Mouse (Mus musculus) liver, postnatal 0 days (tissue): ENCODE measurements at regions not wholly inside any gene's neighbourhood (a gene's known extent, or its start where the extent isn't known, plus 50 kb on each side); places are given as distances from the start of the nearest gene placed in this dataset.
"Not testable (repeated sequence)": the region's sequence is repeated elsewhere in the genome, so short reads cannot be mapped to it uniquely, and the experiment has no call there.

Source experiments
- ATAC-seq: fragments of 200-750 bp; cut with Nextera tagmentation; 2 replicates; pipeline ENCODE4 v1.8.0; 2017; ENCODE audit warnings: mild to moderate bottlenecking, moderate library complexity
- DNase-seq: peaks from one replicate; pipeline ENCODE4 v3.0.0-alpha.2; 2016
- H3K27ac ChIP-seq: fragments of 300-500 bp; sonication (generic); 2 replicates; pipeline ENCODE4 v1.5.1; 2014; ENCODE audit warnings: antibody characterized with exemption, moderate library complexity, mild to moderate bottlenecking, low read depth
- H3K27me3 ChIP-seq: fragments of 300-500 bp; sonication (generic); 2 replicates; pipeline ENCODE4 v1.6.1; 2014; ENCODE audit warnings: low read length, control low read depth, mixed read lengths; ENCODE audit not compliant: insufficient read depth
- H3K36me3 ChIP-seq: fragments of 300-500 bp; sonication (generic); replicated peaks from 2 replicates; pipeline ENCODE4 v1.6.1; 2014; ENCODE audit warnings: mild to moderate bottlenecking, control low read depth, low read length, moderate library complexity, mixed read lengths; ENCODE audit not compliant: insufficient read depth
- H3K4me1 ChIP-seq: fragments of 300-500 bp; sonication (generic); 2 replicates; pipeline ENCODE4 v1.6.1; 2014; ENCODE audit warnings: antibody characterized with exemption, mild to moderate bottlenecking, control low read depth; ENCODE audit not compliant: insufficient read depth
- H3K4me2 ChIP-seq: fragments of 300-500 bp; sonication (generic); 2 replicates; pipeline ENCODE4 v1.6.1; 2014; ENCODE audit warnings: low read depth, mild to moderate bottlenecking, low read length, moderate library complexity, mixed read lengths
- H3K4me3 ChIP-seq: fragments of 300-500 bp; sonication (generic); 2 replicates; pipeline ENCODE4 v1.5.1; 2014; ENCODE audit warnings: low read depth, low read length
- H3K9ac ChIP-seq: fragments of 300-500 bp; sonication (generic); replicated peaks from 2 replicates; pipeline ENCODE4 v1.6.1; 2014; ENCODE audit warnings: mild to moderate bottlenecking, moderate library complexity
- H3K9me3 ChIP-seq: fragments of 300-500 bp; sonication (generic); 2 replicates; pipeline ENCODE4 v1.6.1; 2016; ENCODE audit warnings: mild to moderate bottlenecking, control low read depth, low read length, mixed read lengths
- CTCF ChIP-seq: sonication (generic); IDR thresholded peaks from 2 replicates; pipeline ENCODE4 v1.5.1; 2016; ENCODE audit warnings: antibody characterized with exemption, low read depth
- EP300 ChIP-seq: IDR thresholded peaks from 2 replicates; pipeline ENCODE4 v1.6.1; 2016; ENCODE audit warnings: antibody characterized with exemption, low read depth, mild to moderate bottlenecking
- WGBS: fragments of 180-500 bp; shearing (Covaris S2); extraction: QIAGEN DNeasy Blood & Tissue Kit; methylation state at CpG from one replicate; pipeline ENCODE4 v1.1.7; 2014; ENCODE audit not compliant: insufficient replicate concordance; 5-methylcytosine and 5-hydroxymethylcytosine counted together

GRCm38 (mm10) chr2:92664939-92665338 lies 65.4 kb downstream of the Chst1 start:
- no peak overlapping the region for H3K4me3 ChIP-seq
- TF ChIP-seq CTCF (no peak), EP300 (no peak)
- WGBS, result 54% methylated on average over 5 of the region's 5 CpGs
- H3K27ac ChIP-seq, result no peak overlapping the region
- H3K36me3 ChIP-seq, result no peaks in the 10 kb centered on the region
- H3K9me3 ChIP-seq, result no peaks in the 10 kb centered on the region
- H3K4me1 ChIP-seq, result no peaks in the 10 kb centered on the region
- no peak overlapping the region for H3K9ac ChIP-seq
- DNase-seq, result no peak
- no peaks in the 10 kb centered on the region for H3K27me3 ChIP-seq
- H3K4me2 ChIP-seq, result no peak overlapping the region
- ATAC-seq, result no peak

DNA sequence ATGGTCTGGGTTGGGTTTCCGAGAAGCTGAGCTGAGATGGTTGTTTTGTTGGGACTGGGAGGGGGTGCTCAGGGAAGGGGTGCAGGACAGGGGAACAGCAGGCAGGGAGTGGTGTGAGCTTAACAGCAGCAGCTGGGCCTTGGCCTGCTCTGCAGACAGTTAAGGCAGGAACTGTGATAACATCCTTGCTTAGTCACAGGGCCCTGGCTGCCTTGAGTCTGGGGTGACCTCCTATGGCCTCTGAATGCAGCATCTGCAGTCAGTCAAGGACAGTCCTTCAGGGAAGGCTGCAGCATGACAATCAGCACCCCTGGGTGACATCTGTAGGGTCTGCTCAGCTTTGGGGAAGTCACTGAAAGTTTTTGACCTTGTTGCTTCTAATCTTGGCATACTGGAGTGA lies 67.7 kb downstream of the Chst1 start:
- Histone ChIP-seq H3K27ac (no peak overlapping the region), H3K4me2 (no peak overlapping the region), H3K36me3 (no peaks in the 10 kb centered on the region), H3K27me3 (peaks cover 3% of the 10 kb centered on the region; the same call in 1 of the 2 replicates), H3K9ac (no peak overlapping the region), H3K4me3 (no peak overlapping the region), H3K4me1 (no peaks in the 10 kb centered on the region), H3K9me3 (no peaks in the 10 kb centered on the region)
- ATAC-seq (no peak), DNase-seq (no peak)
- TF ChIP-seq CTCF, result no peak
- no peak for TF ChIP-seq EP300
- WGBS, result 38% methylated on average over 1 of the region's 1 CpGs

DNA sequence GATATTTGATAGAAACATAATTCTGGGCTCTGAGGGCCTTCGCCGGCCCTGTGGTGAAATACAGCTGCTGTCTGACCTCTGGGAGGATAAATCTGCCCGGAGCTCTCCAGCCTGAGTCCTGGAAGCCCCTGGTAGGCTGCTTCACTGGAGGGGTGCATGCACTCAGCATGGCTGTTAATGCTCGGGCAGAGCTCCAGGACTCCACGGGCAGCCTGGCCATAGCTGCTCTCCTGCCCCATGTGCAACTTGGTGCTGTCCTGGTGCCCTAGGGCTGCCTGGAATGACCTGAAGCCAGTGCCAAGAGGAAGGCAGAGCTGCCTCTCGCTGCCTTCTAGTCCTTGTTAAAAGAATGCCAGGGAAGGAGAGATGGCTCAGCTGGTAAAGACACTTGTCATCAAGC lies 68.2 kb downstream of the Chst1 start:
- Histone ChIP-seq H3K36me3 (no peaks in the 10 kb centered on the region), H3K4me1 (no peaks in the 10 kb centered on the region), H3K27me3 (peaks cover 3% of the 10 kb centered on the region; the same call in 1 of the 2 replicates), H3K4me2 (no peak overlapping the region), H3K4me3 (no peak overlapping the region), H3K9ac (no peak overlapping the region), H3K9me3 (no peaks in the 10 kb centered on the region), H3K27ac (no peak overlapping the region)
- no peak for ATAC-seq
- 48% methylated on average over 6 of the region's 6 CpGs for WGBS
- TF ChIP-seq EP300 (no peak), CTCF (no peak)
- DNase-seq, result no peak

- H3K27me3 ChIP-seq, DNase-seq, H3K4me1 ChIP-seq, H3K36me3 ChIP-seq, H3K9ac ChIP-seq, H3K27ac ChIP-seq, H3K4me3 ChIP-seq, H3K9me3 ChIP-seq, ATAC-seq, H3K4me2 ChIP-seq: not testable (repeated sequence)
- 38% methylated on average over 9 of the region's 10 CpGs for WGBS
These were observed 70.0 kb downstream of the Chst1 start for GRCm38 (mm10) chr2:92669431-92670081.

DNA sequence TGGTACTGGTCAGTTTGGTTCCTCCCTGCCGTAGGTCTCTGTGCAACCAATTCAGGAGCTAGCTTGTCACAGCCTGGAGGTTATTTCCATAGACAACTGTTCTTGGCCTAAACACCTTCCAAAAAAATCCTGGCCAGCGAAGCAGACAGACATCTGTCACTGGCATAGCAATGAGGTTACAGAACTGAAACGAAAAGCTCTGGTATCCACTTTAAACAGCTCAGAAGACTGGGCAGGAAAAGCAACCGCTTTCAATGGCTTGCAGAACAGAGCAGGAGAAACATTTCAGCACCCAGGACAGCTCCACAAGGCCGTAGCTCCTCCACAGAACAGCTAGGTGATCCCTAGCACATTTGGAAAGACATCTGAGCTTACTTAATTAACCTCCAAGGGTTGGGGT lies 72.1 kb downstream of the Chst1 start:
- no peak overlapping the region for H3K4me2 ChIP-seq
- WGBS, result 29% methylated on average over 5 of the region's 5 CpGs
- no peak overlapping the region for H3K27ac ChIP-seq
- H3K36me3 ChIP-seq, result no peaks in the 10 kb centered on the region
- no peaks in the 10 kb centered on the region for H3K4me1 ChIP-seq
- DNase-seq (peak; percentile 65), ATAC-seq (no peak)
- TF ChIP-seq CTCF (no peak), EP300 (no peak)
- no peak overlapping the region for H3K9ac ChIP-seq
- H3K27me3 ChIP-seq, result peaks cover 3% of the 10 kb centered on the region; the same call in 1 of the 2 replicates
- H3K9me3 ChIP-seq, result no peaks in the 10 kb centered on the region
- no peak overlapping the region for H3K4me3 ChIP-seq

DNA sequence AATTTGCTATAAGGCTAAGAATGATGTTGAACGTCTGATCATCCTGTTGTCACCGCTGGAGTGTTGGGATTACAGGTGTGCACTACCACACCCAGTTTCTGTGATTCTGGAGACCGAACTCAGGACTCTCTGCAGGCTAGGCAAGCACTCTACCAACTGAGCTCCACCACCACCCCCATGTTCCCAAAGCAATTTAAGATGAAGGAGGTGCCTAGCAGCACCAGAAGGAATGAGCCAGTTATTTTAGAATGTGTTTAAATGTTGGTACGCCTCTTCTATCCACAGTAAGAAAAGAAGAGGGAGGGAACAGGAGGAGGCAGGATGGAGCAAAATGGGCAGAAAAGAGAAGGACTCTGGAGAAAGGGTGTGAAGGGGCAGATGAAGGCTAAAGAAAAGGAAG lies 72.6 kb downstream of the Chst1 start:
- no peak for ATAC-seq
- TF ChIP-seq EP300 (no peak), CTCF (no peak)
- Histone ChIP-seq H3K9ac (no peak overlapping the region), H3K4me3 (no peak overlapping the region), H3K27me3 (peaks cover 3% of the 10 kb centered on the region; the same call in 1 of the 2 replicates), H3K36me3 (no peaks in the 10 kb centered on the region), H3K27ac (no peak overlapping the region), H3K4me2 (no peak overlapping the region), H3K9me3 (no peaks in the 10 kb centered on the region), H3K4me1 (no peaks in the 10 kb centered on the region)
- 56% methylated on average over 4 of the region's 4 CpGs for WGBS
- DNase-seq, result no peak
